Mouse (Mus musculus) A20 (cell line): Measurements from ENCODE around the gene Cadps.
"Not testable (repeated sequence)": the region's sequence is repeated elsewhere in the genome, so short reads cannot be mapped to it uniquely, and the experiment has no call there.

Source experiments
- DNase-seq: peaks from one replicate; pipeline ENCODE4 v3.0.0-alpha.2; 2011; ENCODE audit warnings: low read depth, low spot score

The Cadps gene

GRCm38 (mm10) chr14:12591829-12592228 lies 231.1 kb downstream of the Cadps start:
- no peak for DNase-seq

- no peak for DNase-seq
Observed at GRCm38 (mm10) chr14:12583536-12583935, 239.3 kb downstream of the Cadps start.

DNA sequence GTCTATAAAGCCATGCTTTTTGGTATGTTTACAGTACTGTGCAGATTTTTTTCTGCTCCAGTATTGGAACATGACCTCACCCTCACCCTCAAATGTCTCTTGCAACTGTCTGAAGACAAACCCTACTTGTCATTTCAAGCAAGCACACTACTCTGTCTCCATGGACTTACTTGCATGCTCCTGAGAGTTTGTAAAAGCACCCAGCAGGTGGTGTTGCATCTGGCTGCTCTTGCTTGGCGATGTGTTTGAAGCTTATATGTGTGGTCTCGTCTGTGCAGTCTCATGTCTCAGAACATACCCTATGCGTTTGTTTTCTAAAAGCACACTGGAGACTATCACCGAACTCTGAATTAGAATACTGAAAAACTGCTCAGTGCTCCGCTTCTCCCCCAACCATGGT lies 241.2 kb downstream of the Cadps start:
- DNase-seq = no peak

- no peak for DNase-seq
Observed at GRCm38 (mm10) chr14:12580786-12581185, 242.1 kb downstream of the Cadps start.

DNA sequence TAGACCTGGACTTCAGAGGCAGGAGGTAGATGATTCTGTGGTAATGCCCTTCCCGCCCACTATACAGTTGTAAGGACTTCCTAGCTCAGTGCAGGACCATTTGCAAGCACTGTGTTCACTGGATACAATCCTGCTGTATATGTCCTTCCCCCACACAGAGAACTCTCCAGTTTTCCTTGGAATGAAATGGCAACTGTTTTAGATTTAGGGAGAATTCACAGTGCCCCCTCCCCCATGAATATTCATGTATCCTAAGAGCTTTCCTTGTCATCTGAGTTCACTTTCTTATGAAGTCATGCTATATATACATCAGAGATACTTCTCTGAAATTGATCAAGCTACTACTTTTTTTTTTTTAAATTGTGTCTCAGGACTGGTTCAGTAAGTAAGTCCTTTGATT lies 244.7 kb downstream of the Cadps start:
- no peak for DNase-seq

- DNase-seq = no peak
Observed at GRCm38 (mm10) chr14:12577475-12578140, 245.3 kb downstream of the Cadps start.

- DNase-seq = peak; percentile 2
Observed at GRCm38 (mm10) chr14:12575105-12575504, 247.8 kb downstream of the Cadps start.

- no peak for DNase-seq
Observed at GRCm38 (mm10) chr14:12574336-12574735, 248.5 kb downstream of the Cadps start.

DNA sequence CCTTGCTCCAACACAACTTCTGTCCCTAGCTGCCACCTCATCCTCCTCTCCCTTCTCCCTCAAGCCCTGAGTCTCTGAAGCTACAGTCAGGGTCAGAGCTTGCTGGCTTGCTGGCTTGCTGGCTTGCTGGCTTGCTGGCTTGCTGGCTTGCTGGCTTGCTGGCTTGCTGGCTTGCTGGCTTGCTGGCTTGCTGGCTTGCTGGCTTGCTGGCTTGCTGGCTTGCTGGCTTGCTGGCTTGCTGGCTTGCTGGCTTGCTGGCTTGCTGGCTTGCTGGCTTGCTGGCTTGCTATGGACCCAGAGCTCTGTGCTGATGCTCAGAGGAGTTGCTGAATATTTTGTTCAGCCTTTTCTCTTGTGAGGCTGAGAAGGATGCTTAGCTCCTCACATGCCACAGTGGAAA lies 261.1 kb downstream of the Cadps start:
- DNase-seq = not testable (repeated sequence)

- DNase-seq = no peak
Observed at GRCm38 (mm10) chr14:12560233-12560577, 262.7 kb downstream of the Cadps start.

GRCm38 (mm10) chr14:12559574-12560232 lies 263.2 kb downstream of the Cadps start:
- no peak for DNase-seq

- no peak for DNase-seq
Observed at GRCm38 (mm10) chr14:12558920-12559573, 263.8 kb downstream of the Cadps start.

DNA sequence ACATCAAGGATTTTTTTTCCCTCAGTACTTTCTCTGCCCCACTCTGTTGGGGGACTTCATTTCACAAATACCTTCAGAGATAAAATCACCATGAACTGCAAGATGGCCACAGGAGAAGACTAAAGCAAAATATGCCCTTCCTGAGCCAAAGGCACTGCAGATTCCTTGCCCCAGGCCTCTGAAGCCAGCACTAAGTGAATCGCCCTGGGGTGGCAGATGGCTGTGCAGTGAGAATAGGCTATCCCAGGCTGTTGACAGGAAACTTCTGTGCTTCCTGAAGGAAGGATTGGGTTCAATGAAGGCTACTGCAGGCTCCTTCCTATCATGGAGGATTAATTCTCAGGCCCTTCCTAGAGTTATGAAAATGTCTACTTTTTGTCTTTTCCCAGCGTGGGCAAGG lies 268.4 kb downstream of the Cadps start:
- no peak for DNase-seq

GRCm38 (mm10) chr14:12551353-12551752 lies 271.5 kb downstream of the Cadps start:
- DNase-seq = no peak

GRCm38 (mm10) chr14:12550931-12551330 lies 271.9 kb downstream of the Cadps start:
- no peak for DNase-seq

- no peak for DNase-seq
Observed at GRCm38 (mm10) chr14:12549290-12549689, 273.6 kb downstream of the Cadps start.

DNA sequence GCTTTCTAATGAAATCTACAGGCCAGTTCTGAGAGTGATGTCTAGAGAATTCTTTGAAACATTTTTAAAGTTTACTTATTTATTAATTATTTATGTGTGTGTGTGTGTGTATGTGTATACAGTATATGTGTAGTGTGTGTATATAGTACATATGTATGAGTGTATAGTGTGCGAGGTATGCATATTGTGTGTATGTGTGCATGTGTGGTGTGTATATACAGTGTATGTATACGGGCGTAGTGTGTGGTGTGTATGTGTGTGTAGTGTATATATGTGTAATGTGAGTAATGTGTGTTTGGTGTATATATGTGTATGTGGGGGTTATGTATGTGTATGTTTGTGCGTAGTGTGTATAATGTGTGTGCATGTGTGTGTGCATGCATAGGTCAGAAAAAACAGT lies 275.4 kb downstream of the Cadps start:
- DNase-seq = no peak

DNA sequence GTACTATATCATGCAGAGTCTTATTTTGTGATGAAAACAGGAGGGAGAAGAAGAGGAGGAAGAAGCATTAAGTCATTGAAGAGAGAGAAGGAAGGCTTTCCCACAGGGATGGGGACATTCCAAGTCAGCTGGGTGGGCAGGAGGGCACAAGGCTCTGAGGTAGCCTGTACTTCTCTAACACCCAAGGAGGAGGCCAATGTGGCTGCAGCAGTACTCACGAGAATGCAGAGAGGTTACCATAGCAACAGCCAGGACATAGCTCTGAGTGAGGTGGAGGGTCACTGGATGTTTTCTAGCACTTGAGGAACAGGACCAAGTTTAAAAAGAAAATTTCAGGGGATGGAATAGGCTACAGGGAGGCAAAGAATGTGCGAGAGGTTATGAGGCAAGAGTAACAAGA lies 281.1 kb downstream of the Cadps start:
- DNase-seq = no peak

DNA sequence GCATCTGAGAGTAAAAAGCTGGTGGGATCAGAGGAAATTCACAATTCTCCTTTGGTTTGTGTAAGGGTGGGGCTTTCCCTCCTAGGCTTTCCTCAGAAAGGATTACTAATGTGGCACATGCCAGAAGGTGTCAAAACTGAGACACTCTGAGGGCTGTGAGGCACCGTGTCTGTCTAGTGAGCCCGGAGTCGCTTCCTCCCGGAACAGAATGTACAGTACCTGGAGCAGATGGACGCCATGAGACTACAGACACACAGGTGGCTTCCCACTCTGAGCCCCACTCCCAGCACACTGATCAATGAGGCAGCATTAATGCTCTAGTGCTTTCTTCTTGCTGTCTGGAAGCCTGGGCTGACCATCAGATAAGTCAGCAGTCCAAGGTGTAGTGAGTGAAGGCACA lies 283.8 kb downstream of the Cadps start:
- no peak for DNase-seq

GRCm38 (mm10) chr14:12531101-12531500 lies 291.8 kb downstream of the Cadps start:
- DNase-seq = no peak

GRCm38 (mm10) chr14:12530554-12530953 lies 292.3 kb downstream of the Cadps start:
- no peak for DNase-seq

- no peak for DNase-seq
Observed at GRCm38 (mm10) chr14:12529961-12530542, 292.8 kb downstream of the Cadps start.

- DNase-seq = no peak
Observed at GRCm38 (mm10) chr14:12527296-12527695, 295.6 kb downstream of the Cadps start.
